Mouse (Mus musculus): Measurements from ENCODE around the gene Selenow.
A peak's percentile ranks its signal among the peaks of the same experiment; 100 is the strongest.

Gene Selenow

GRCm38 (mm10) chr7:15922220-15922773 lies at the start of gene Selenow:
Selenow (minus strand) TSS chr7:15922402.
- peak; percentile 77 to 83 for DNase-seq (ENCODE audit: low spot score in 2 of 2)

DNA sequence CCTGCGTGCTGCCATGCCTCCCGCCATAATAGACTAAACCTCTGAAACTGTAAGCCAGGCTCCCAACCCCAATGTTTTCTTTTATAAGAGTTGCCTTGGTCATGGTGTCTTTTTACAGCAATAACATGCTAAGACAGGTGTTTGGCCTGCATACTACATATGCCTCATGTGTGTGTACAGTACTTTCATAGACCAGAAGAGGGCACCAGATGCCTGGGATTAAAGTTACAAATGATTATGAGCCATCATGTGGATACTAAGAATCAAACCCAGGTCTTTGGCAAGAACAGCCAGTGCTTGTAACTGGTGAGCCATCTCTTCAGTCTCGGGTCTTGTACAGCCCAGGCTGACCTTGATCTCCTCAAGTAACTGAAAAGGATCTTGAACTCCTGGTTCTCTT lies 47.5 kb upstream of the Selenow start:
- no peak for DNase-seq (ENCODE audit: low spot score in 2 of 2)

DNA sequence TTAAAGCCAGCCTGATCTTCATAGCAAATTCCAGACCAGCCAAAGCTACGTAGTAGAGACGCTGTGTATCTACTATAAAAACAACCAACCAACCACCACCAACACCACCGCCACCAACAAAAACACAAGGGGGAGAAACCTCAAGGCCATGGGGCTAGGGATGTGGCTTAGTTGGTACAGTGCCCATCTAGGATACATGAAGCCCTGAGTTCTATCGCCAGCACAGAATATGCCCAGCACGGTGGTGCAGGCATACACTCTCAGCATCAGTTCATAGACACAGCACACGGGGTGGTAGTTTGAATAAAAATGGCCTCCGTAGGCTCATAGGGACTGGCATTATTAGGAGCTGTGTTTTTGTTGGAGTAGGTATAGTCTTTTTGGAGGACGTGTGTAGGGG lies 46.1 kb upstream of the Selenow start:
- no peak for DNase-seq (ENCODE audit: low spot score in 2 of 2)

DNA sequence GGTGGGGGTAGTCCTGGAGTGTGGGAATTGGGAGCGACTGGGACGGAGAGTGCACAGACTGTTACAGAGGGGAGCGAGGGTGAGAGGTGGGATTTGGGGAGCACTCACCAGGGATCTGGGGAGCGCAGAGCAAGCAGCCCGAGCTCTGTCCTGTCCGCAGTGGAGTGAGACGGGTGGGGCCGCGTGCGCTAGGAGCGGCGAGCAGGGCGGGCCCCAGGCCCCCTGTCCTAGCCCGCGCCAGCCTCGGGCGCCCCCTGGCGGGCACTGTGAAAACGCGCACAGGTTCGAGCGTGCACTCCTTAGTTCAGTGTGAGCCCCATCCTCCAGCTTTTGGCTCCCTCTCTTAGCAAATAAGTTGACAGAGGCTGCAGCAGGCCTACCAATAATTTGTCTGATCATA lies 45.1 kb upstream of the Selenow start, which contains the start of gene Ehd2:
Gene Ehd2 (minus strand): TSS at position 256 of the 400 bp plus-strand sequence.
- DNase-seq (ENCODE audit: low spot score in 2 of 2), result peak; percentile 51 to 70

GRCm38 (mm10) chr7:15966489-15966888 lies 44.3 kb upstream of the Selenow start:
- no peak for DNase-seq (ENCODE audit: low spot score in 2 of 2)

GRCm38 (mm10) chr7:15963798-15964652 lies 41.8 kb upstream of the Selenow start:
- no peak for DNase-seq (ENCODE audit: low spot score in 2 of 2)

GRCm38 (mm10) chr7:15962311-15963288 lies 40.4 kb upstream of the Selenow start:
- DNase-seq (ENCODE audit: low spot score in 2 of 2), result peak in 1 of 2 experiments; percentile 29

- DNase-seq (ENCODE audit: low spot score in 2 of 2), result no peak
Observed at GRCm38 (mm10) chr7:15961798-15962197, 39.6 kb upstream of the Selenow start.

- no peak for DNase-seq (ENCODE audit: low spot score in 2 of 2)
Observed at GRCm38 (mm10) chr7:15961239-15961638, 39.0 kb upstream of the Selenow start.

DNA sequence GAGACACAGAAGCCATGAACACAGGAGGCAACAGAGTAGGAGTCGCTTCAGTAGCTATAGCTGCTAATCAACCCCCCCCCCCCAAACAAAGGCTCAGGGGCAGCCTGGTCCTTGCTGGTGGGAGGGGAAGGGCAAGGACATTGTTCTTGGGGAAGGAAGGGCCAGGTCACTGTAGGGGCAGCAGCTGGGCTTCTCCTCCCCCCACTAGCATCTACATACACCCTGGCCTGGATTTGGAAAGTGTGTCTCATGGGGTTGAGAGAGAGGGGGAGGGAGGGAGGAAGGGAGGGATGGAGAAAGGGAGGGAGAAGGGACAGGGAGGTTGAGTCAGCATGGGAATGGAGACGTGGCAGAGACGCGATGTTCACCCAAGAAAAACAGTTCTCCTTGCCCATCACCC lies 38.5 kb upstream of the Selenow start:
- DNase-seq (ENCODE audit: low spot score in 2 of 2), result no peak

- DNase-seq (ENCODE audit: low spot score in 2 of 2), result no peak
Observed at GRCm38 (mm10) chr7:15956143-15956542, 33.9 kb upstream of the Selenow start.

DNA sequence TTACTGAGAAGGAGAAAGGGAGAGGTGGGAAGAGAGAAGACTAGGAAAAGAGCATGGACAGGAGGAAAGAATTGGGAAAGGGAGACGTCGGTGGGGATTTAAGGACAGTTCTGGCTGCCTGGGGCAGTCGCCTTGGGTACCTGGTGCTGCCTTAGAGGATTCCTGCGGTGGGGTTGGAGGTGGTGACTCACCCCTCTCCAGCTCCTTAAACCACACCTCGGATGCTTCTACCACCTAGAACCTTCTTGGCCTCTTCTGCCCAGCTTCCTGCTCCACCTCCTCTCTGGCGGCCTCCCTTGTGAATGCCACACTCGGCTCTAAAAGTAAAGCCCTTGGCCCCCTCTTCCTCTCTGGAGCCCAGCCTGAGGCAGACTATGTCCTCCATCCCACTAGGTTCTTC lies 33.3 kb upstream of the Selenow start:
- DNase-seq (ENCODE audit: low spot score in 2 of 2), result no peak

DNA sequence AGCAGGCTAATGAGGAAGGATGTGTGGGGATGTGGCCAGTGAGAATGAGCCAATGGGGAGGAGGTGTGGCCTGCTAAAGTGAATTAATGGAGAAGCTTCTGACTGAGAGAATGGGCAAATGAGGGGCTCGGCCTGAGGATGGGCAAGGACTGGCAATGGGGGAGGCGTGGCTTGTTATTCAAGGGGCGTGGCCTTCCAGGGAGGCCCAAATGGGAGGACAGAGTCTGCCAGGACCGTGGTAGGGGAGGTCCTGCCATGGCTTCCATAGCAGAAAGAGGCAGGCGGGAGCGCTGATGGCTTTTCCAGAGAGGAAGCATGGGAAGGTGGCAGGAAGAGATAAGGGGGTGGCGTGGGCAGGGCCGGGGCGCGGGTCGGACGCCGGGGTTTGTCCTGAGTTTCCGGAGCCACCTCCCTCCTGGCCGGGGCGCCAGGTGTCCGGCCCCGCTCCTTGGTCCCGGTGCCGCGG lies 32.8 kb upstream of the Selenow start:
- DNase-seq (ENCODE audit: low spot score in 2 of 2), result peak in 1 of 2 experiments; percentile 31

- DNase-seq (ENCODE audit: low spot score in 2 of 2), result no peak
Observed at GRCm38 (mm10) chr7:15954436-15954835, 32.2 kb upstream of the Selenow start.

DNA sequence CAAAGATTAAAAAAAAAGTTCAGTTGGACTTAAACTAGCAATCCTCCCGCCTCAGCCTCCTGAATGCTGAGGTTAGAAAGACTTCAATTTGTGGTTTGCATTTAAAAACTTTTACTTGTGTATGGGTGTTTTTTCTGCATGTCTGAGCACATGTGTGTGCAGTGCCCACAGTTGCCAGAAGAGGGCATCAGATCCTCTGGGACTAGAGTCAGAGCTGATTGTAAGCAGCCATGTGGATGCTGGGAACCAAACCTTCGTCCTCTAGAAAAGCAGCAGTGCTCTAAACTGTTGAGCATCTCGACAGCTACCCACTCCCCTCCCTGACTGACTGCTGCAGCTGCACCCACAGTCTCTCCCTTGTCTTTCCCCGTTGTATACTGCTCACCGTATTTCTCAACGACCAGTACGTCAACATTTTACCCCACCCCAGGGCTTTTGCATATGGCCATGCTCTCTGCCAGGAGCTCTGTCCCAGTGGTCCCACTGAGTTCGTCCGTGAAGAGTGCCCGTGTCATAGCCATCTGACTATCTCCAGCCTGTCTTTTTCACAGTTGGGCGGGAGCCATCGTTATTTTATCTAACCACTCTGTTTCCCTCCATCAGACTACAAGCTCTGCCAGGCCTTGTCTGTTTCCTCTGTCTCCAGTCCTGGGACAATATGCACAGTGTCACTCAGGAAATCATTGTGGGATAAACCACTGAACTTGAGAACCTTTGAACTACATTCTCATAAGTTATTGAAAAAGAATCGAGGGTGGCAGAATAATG lies 31.3 kb upstream of the Selenow start:
- DNase-seq (ENCODE audit: low spot score in 2 of 2), result no peak

DNA sequence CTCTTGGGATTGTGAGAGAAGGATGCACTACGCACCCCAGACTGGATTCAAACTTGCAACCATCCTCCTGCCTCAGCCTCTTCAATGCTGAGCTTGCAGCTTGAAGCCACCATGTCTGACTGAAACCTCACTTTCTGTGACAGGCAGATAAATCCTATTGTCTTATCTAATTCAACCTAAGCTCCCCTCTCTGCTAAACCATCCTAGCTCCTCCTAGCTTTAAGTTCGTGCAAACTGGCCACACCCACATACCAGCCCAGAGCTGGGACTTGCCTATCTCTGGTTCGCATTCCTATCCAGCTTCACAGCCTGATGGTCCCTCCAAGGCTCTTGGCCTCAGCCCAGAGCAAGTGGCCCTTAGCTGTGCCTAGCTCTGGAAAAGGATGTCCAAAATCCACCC lies 30.2 kb upstream of the Selenow start:
- DNase-seq (ENCODE audit: low spot score in 2 of 2), result no peak

GRCm38 (mm10) chr7:15950008-15950407 lies 27.8 kb upstream of the Selenow start:
- no peak for DNase-seq (ENCODE audit: low spot score in 2 of 2)

DNA sequence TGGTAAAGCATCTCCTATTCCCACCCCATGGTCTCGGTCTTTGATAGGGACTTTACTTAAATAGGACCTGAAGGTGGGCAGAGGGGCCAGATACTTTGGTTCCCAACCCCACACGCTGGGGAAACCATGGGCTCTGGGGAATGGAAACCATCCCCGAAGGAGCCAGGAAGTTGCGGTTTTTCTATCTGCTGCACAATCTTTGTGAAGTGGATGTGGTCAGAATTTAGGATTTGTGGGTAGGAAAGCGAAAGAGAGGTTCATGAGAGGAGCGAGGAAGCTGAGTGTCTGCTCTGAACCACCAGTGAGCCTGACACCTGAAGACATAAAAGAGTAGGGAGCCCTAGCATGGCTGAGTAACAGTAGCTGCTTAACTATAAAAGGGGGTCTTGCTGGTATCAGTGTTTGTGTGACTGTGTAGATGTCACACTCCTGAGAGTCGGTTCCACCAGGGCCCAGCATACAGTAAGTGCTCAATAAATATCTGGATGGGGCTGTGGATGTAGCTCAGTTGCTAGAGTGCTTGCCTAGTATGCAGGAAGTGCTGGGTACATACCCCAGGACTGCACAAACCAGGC lies 27.1 kb upstream of the Selenow start:
- no peak for DNase-seq (ENCODE audit: low spot score in 2 of 2)

DNA sequence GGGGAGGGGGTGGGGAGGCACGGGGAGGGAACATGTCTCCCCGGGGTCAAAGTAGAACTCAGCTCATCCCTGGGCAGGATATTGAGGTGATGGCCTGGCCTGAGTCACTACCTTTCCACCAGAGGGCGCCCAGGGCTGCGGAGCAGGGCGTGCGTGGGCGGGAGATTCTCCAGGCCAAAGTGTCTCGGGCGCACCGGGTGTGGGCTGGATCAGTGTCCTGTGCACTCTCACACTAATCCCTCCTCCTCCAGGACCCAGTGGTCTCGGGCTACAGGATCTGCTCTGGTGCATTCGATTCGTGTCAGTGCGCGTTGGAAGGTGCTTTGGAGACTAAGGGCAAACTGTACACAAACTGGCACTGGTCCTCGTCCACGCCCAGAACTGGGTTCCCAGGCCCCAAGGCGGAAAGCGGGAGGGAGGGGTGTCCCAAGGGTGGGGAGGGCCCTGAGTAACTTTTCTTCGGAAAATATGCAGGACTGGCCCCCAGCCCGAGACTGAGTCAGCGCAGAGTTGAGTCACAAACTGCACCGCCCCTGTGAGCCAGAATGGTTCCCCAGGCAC lies 26.3 kb upstream of the Selenow start:
- peak; percentile 67 to 81 for DNase-seq (ENCODE audit: low spot score in 2 of 2)

GRCm38 (mm10) chr7:15947653-15948260 lies 25.6 kb upstream of the Selenow start:
- no peak for DNase-seq (ENCODE audit: low spot score in 2 of 2)
